Mouse (Mus musculus): ENCODE results near the gene Rcl1.

- TF ChIP-seq EP300 (IDR thresholded peaks at IDR 0.05; ENCODE audit: insufficient read depth, low read depth, low read length), result no peak
- no peak for TF ChIP-seq CTCF (IDR thresholded peaks at IDR 0.05; ENCODE audit: low read depth, low read length)
- no peak for TF ChIP-seq POLR2A (IDR thresholded peaks at IDR 0.05; ENCODE audit: insufficient read depth, low read length)
These were observed 25.3 kb downstream of the Rcl1 start for GRCm38 (mm10) chr19:29126347-29127015.

Measured in ES-Bruce4 (cell line).